Mouse (Mus musculus) MEL (cell line): ENCODE results near the gene Tbccd1. TPM values are rescaled to one million over a fixed set of nuclear protein-coding genes. Genes with fewer than 3 reads are reported as not detected.

Experiments used
- DNase-seq: peaks from one replicate; pipeline ENCODE4 v3.0.0; 2011; ENCODE audit warnings: low read depth, low spot score
- H3K27ac ChIP-seq: 2 replicates; pipeline ENCODE4 v1.5.1; 2012; ENCODE audit warnings: low read depth, mild to moderate bottlenecking, control low read depth, low read length, moderate library complexity; ENCODE audit not compliant: control insufficient read depth
- H3K27me3 ChIP-seq, 2 experiments: fragments of 150-350 bp in 1 of 2; sonication (generic) in 1 of 2; 2 replicates each; pipeline ENCODE4 v1.6.1; 2012; ENCODE audit warnings: low read length in 2 of 2, mild to moderate bottlenecking in 2 of 2, improper control_type of control experiment in 1 of 2, moderate library complexity in 1 of 2; ENCODE audit not compliant: insufficient read depth in 2 of 2, control insufficient read depth in 1 of 2
- H3K36me3 ChIP-seq, 2 experiments: 2 replicates each; pipeline ENCODE4 v1.6.1; 2012 to 2014; ENCODE audit warnings: low read length in 2 of 2, improper control_type of control experiment in 1 of 2, inconsistent platforms in 1 of 2, mild to moderate bottlenecking in 1 of 2; ENCODE audit not compliant: insufficient read depth in 2 of 2, control insufficient read depth in 1 of 2
- H3K4me1 ChIP-seq, 2 experiments: fragments of 150-350 bp in 1 of 2; sonication (generic) in 1 of 2; 2 replicates each; pipeline ENCODE4 v1.6.1; 2012; ENCODE audit warnings: low read length in 2 of 2, improper control_type of control experiment in 1 of 2, mild to moderate bottlenecking in 1 of 2; ENCODE audit not compliant: insufficient read depth in 2 of 2, control insufficient read depth in 1 of 2
- H3K4me3 ChIP-seq, 2 experiments: fragments of 150-350 bp in 1 of 2; sonication (generic) in 1 of 2; 2 replicates each; pipeline ENCODE4 v1.5.1; 2012; ENCODE audit warnings: low read depth in 2 of 2, low read length in 2 of 2, mild to moderate bottlenecking in 2 of 2, moderate library complexity in 2 of 2, control low read depth in 1 of 2, improper control_type of control experiment in 1 of 2; ENCODE audit not compliant: control insufficient read depth in 1 of 2, insufficient read depth in 1 of 2
- H3K79me2 ChIP-seq: 2 replicates; pipeline ENCODE4 v1.6.1; 2012; ENCODE audit warnings: mild to moderate bottlenecking, low read length, moderate library complexity; ENCODE audit not compliant: control insufficient read depth, poor library complexity, insufficient read depth
- H3K9ac ChIP-seq: 2 replicates; pipeline ENCODE4 v1.6.1; 2012; ENCODE audit warnings: low read depth, mild to moderate bottlenecking, control low read depth, low read length, moderate library complexity; ENCODE audit not compliant: control insufficient read depth, poor library complexity, severe bottlenecking
- H3K9me3 ChIP-seq: fragments of 150-350 bp; sonication (generic); replicated peaks from 2 replicates; pipeline ENCODE4 v1.6.1; 2012; ENCODE audit warnings: mild to moderate bottlenecking, low read length, improper control_type of control experiment, moderate library complexity; ENCODE audit not compliant: insufficient read depth
- BHLHE40 ChIP-seq: IDR thresholded peaks from 2 replicates; pipeline ENCODE4 v1.6.1; 2012; ENCODE audit warnings: low read depth, mild to moderate bottlenecking, inconsistent platforms, low read length, improper control_type of control experiment, borderline replicate concordance
- CTCF ChIP-seq, 3 experiments: IDR thresholded peaks in 2 of 3; conservative IDR thresholded peaks in 1 of 3; 2 replicates each; pipeline ENCODE4 v1.5.1; 2011 to 2012; ENCODE audit warnings: low read length in 3 of 3, low read depth in 2 of 3, mild to moderate bottlenecking in 2 of 3, improper control_type of control experiment in 1 of 3, inconsistent platforms in 1 of 3, mixed read lengths in 1 of 3, moderate library complexity in 1 of 3; ENCODE audit not compliant: control insufficient read depth in 1 of 3, insufficient read depth in 1 of 3, poor library complexity in 1 of 3, severe bottlenecking in 1 of 3
- ELF1 ChIP-seq: IDR thresholded peaks from 2 replicates; pipeline ENCODE4 v1.6.1; 2014; ENCODE audit warnings: low read depth, mild to moderate bottlenecking, inconsistent platforms, low read length, improper control_type of control experiment, moderate library complexity
- HCFC1 ChIP-seq: IDR thresholded peaks from 2 replicates; pipeline ENCODE4 v1.6.1; 2012; ENCODE audit warnings: low read depth, mild to moderate bottlenecking, inconsistent platforms, low read length, improper control_type of control experiment, moderate library complexity
- KAT2A ChIP-seq: conservative IDR thresholded peaks from 2 replicates; pipeline ENCODE4 v1.6.1; 2012; ENCODE audit warnings: low read depth, low read length, improper control_type of control experiment, inconsistent platforms
- MAX ChIP-seq: IDR thresholded peaks from 2 replicates; pipeline ENCODE4 v1.6.1; 2011; ENCODE audit warnings: low read length, improper control_type of control experiment
- MAZ ChIP-seq: IDR thresholded peaks from 2 replicates; pipeline ENCODE4 v1.6.1; 2012; ENCODE audit warnings: low read depth, mild to moderate bottlenecking, inconsistent platforms, low read length, improper control_type of control experiment
- MYC ChIP-seq: IDR thresholded peaks from 2 replicates; pipeline ENCODE4 v1.6.1; 2011; ENCODE audit warnings: low read depth, mild to moderate bottlenecking, low read length, improper control_type of control experiment, moderate library complexity
- POLR2A ChIP-seq, 2 experiments: IDR thresholded peaks; 2 replicates each; pipeline ENCODE4 v1.6.1; 2011 to 2012; ENCODE audit warnings: low read length in 2 of 2, mild to moderate bottlenecking in 2 of 2, control low read depth in 1 of 2, improper control_type of control experiment in 1 of 2, low read depth in 1 of 2, moderate library complexity in 1 of 2; ENCODE audit not compliant: control insufficient read depth in 1 of 2, insufficient read depth in 1 of 2, poor library complexity in 1 of 2
- POLR2AphosphoS2 ChIP-seq: IDR thresholded peaks from 2 replicates; pipeline ENCODE4 v1.6.1; 2011; ENCODE audit warnings: low read length, improper control_type of control experiment
- POLR2AphosphoS5 ChIP-seq: IDR thresholded peaks from 2 replicates; pipeline ENCODE4 v1.6.1; 2012; ENCODE audit warnings: low read depth, borderline replicate concordance, mild to moderate bottlenecking, inconsistent platforms, low read length, moderate library complexity, mixed read lengths
- RCOR1 ChIP-seq: IDR thresholded peaks from 2 replicates; pipeline ENCODE4 v1.6.1; 2012; ENCODE audit warnings: low read depth, mild to moderate bottlenecking, inconsistent platforms, low read length, improper control_type of control experiment
- TCF12 ChIP-seq: IDR thresholded peaks from 2 replicates; pipeline ENCODE4 v1.6.1; 2014; ENCODE audit warnings: low read depth, mild to moderate bottlenecking, inconsistent platforms, low read length, improper control_type of control experiment, moderate library complexity
- UBTF ChIP-seq: IDR thresholded peaks from 2 replicates; pipeline ENCODE4 v1.6.1; 2012; ENCODE audit warnings: low read depth, mild to moderate bottlenecking, inconsistent platforms, low read length, improper control_type of control experiment, moderate library complexity, borderline replicate concordance; ENCODE audit not compliant: insufficient read depth
- ZC3H11A ChIP-seq: IDR thresholded peaks from 2 replicates; pipeline ENCODE4 v1.6.1; 2012; ENCODE audit warnings: low read depth, mild to moderate bottlenecking, inconsistent platforms, low read length, improper control_type of control experiment
- ZKSCAN1 ChIP-seq: IDR thresholded peaks from 2 replicates; pipeline ENCODE4 v1.6.1; 2012; ENCODE audit warnings: low read depth, mild to moderate bottlenecking, inconsistent platforms, low read length, improper control_type of control experiment, moderate library complexity
- ZMIZ1 ChIP-seq: IDR thresholded peaks from 2 replicates; pipeline ENCODE4 v1.6.1; 2012; ENCODE audit warnings: low read depth, mild to moderate bottlenecking, inconsistent platforms, low read length, improper control_type of control experiment, moderate library complexity
- polyA plus RNA-seq, 2 experiments: library from polyadenylated mRNA; stranded (reverse) in 1 of 2; unstranded in 1 of 2; fragments of >175 nt in 1 of 2; fragments of >200 nt in 1 of 2; gene quantifications; 2 replicates each; pipeline versions ENCODE4 v1.2.1 to v1.2.4; 2012; ENCODE audit warnings: low replicate concordance in 2 of 2, low read depth in 1 of 2; ENCODE audit not compliant: insufficient read length in 2 of 2, insufficient read depth in 1 of 2, missing spikeins in 1 of 2
- total RNA-seq: library from RNA; depleted of rRNA; stranded (reverse); fragments of 300-350 nt; gene quantifications from 2 replicates; pipeline ENCODE4 v1.2.3, GENCODE M21; 2012

The Tbccd1 gene
- total and polyA plus RNA-seq, 3 experiments, result 23.8 to 28.7 TPM; not detected in 1

DNA sequence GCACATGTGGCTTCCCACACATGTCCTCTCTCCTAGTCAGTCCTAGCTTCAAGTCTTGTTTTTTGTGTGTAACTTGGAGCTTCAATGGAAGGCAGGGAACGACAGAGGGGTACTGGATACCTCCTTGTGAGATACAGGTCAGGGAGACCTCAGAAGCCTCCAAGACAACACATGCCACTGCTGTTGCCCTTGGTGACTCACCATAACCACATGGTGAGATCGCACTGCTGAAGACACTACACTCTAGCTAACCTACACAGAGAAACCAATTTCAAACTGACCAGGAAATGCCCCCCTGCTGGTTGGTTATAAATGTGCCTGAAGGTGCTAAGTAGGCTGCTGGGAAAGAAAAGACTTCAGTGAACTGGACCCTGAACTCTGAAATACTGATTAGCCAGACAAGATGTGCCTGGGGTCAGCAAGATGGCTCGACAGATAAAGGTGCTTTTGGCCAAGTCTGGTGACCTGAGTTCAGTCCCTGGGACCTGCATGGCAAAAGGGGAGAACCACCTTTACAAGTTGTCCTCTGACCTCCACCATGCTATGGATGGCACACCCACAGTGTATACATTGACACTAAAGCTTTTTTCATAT lies 24.4 kb downstream of the Tbccd1 start:
- DNase-seq, result peak; percentile 17
- no peaks in the 10 kb centered on the region; the same call in 1 of the 2 replicates for H3K79me2 ChIP-seq

DNA sequence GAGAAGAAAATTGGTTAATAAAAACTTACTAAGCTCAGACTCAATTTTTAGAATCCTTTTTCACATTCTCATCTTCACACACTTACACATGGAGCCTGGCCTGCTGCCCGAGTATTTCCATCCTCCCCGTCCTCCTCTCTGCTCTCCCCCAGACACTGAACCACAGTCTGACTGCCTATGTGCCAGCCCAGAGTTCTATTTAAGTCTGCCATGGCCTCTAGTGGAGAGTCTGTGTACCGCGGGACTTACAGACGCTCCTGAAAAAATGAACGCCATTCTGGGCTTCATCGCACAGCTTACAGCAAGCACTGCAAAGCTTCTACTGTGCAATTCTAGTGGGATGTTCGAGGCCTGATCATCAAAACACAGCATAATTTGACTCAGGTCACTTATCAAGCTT lies 36.7 kb downstream of the Tbccd1 start:
- H3K27me3 ChIP-seq, result no peaks in the 10 kb centered on the region
- H3K36me3 ChIP-seq, result peaks cover 0 to 6% of the 10 kb centered on the region in 2 experiments; a peak in 2 of 4 replicates
- no peak overlapping the region for H3K4me3 ChIP-seq
- no peak overlapping the region for H3K27ac ChIP-seq
- H3K79me2 ChIP-seq, result no peaks in the 10 kb centered on the region
- H3K9me3 ChIP-seq, result no peaks in the 10 kb centered on the region
- H3K9ac ChIP-seq, result no peak overlapping the region
- peak in 2 of 3 experiments; percentile 20 to 25; a peak in 3 of 6 replicates for TF ChIP-seq CTCF (IDR thresholded peaks at IDR 0.05 in 2 of 3, conservative IDR thresholded peaks at IDR 0.05 in 1 of 3; ENCODE audit: control insufficient read depth in 1 of 3, insufficient read depth in 1 of 3, low read depth in 2 of 3, low read length in 3 of 3, poor library complexity in 1 of 3, severe bottlenecking in 1 of 3)
- no peak for TF ChIP-seq ZC3H11A
- peak; percentile 28 for DNase-seq
- H3K4me1 ChIP-seq, result no peaks in the 10 kb centered on the region

More for the DNA sequence above, 24.4 kb downstream of the Tbccd1 start:
- Histone ChIP-seq H3K4me1 (no peaks in the 10 kb centered on the region), H3K27ac (no peak overlapping the region), H3K4me3 (no peak overlapping the region), H3K27me3 (no peaks in the 10 kb centered on the region), H3K36me3 (peaks cover 0 to 43% of the 10 kb centered on the region in 2 experiments; a peak in 2 of 4 replicates), H3K9me3 (no peaks in the 10 kb centered on the region), H3K9ac (no peak overlapping the region)
- TF ChIP-seq HCFC1 (no peak), MAZ (no peak), POLR2AphosphoS2 (no peak), MAX (no peak), ZKSCAN1 (no peak), KAT2A (no peak), TCF12 (no peak), ZMIZ1 (no peak), RCOR1 (no peak), BHLHE40 (no peak), MYC (no peak), ELF1 (no peak), POLR2A (IDR thresholded peaks at IDR 0.05; ENCODE audit: control insufficient read depth in 1 of 2, insufficient read depth in 1 of 2, low read depth in 1 of 2, low read length in 2 of 2, poor library complexity in 1 of 2) (no peak), POLR2AphosphoS5 (no peak), UBTF (no peak)
